Mouse (Mus musculus) T-helper 2 cell (primary cell): Measurements from ENCODE around the gene Tmem158.

Experiments
- in situ Hi-C: fragments of 300-600 bp; cut with MboI, MseI; formaldehyde crosslinking; loops from one replicate; pipeline ENCODE4 v1.15.1; 2025; ENCODE audit warnings: high pct_unique_total_duplicates

The Tmem158 gene

DNA sequence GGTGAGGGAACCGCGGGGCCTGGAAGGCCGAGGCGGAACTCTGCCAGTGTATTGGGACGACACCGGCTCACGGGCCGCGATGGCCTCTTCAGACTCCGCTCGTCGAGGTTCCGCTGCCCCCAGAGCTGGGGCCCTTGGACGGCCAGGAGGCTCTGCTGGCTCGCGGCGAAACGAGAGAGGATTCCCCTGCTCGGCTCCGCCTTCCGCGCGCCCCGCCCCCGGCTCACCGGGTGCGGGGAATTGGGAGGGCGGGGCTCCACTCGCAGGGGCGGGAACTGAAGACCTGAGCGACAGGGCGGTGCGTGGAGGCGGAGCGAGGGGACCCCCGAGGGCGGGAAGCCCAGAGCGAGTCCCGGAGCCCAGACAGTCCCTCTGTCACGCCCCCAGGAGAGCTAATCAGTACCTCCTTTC lies at the start of gene Tmem158:
Gene Tmem158 (minus strand): TSS at position 154 of the 411 bp plus-strand sequence.
- in situ Hi-C loops, result no loop called here

GRCm38 (mm10) chr9:123309685-123310365 lies 49.3 kb upstream of the Tmem158 start:
- in situ Hi-C loops, result no loop called here

DNA sequence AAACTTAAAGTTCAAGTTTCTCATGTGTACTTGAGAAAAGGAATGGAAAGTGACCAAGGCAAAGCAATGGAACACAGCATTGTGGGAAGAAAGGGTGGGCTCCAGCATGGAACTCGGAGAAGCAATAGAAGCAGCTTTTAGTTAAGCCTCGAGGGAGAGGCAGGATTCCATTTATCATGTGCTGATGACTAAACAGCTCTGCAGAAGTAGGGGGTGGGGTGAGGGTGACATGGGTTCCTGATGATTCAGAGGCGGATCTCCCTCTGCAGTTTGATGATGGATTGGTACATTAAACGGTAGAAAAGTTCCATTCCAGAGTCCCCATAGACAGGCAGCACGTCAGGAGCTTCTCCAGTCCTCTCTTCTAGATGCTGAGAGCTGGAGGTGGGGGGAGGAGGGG lies 48.5 kb upstream of the Tmem158 start:
- in situ Hi-C loops, result no loop called here

DNA sequence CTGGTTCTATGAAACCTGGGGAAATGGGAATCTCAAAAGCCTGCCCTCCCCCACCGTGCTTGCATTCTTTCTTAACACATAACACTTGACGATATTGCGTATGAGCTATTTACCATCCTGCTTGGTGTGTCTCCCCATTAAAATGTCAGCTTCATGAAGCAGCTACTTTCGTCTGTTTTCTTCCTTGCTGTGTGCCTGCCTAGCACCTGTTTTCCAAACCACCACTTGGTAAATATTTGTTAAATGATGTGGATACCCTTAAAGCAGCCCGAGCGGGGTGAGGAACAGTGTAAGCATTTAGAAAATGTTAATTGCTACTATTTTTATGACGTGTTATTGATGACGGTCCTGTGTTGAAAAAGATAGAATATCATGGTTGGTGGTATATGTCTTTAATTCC lies 44.4 kb upstream of the Tmem158 start:
- in situ Hi-C loops, result no loop called here

DNA sequence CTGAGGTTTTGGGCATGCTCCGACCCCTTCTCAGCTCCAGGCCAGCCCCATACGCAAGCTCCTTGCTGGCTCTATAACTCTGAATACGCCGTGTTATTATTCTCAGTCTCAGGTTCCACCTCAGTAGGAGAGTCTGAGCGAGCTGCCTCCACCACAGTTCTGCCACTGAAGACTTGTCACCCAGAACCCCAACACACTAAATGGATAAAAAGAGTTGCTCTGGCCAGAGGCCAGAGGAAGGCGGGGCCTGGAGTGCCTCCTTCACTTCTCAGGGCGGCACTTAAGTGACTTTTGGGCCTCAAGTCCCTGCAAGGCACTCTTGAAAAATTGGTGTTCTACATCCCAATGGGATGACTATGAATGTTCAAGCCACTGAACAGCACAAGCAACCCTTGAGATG lies 43.4 kb upstream of the Tmem158 start:
- in situ Hi-C loops, result no loop called here

GRCm38 (mm10) chr9:123302759-123303313 lies 42.3 kb upstream of the Tmem158 start:
- in situ Hi-C loops, result no loop called here

GRCm38 (mm10) chr9:123297862-123298261 lies 37.3 kb upstream of the Tmem158 start:
- in situ Hi-C loops, result no loop called here

GRCm38 (mm10) chr9:123296229-123296628 lies 35.7 kb upstream of the Tmem158 start:
- in situ Hi-C loops, result no loop called here

DNA sequence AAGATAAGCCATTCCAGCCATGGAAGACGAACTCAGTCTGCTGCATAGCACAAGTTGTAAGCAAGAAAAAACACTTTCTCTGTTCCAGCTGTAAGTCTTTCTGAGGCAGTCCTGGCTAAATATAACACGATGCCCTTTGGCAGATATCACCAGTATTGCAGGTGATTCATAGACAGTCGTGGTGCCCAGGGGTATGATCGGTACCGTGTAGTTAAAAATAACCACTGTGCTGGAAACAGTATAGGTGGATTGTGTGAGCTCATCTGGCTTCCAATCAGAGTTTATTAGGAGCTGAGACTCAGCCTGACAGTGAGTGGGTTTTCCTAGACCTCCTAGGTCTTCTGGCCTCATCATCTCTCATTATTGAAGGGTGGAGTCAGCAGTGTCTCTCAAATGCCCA lies 34.0 kb upstream of the Tmem158 start:
- in situ Hi-C loops, result no loop called here

DNA sequence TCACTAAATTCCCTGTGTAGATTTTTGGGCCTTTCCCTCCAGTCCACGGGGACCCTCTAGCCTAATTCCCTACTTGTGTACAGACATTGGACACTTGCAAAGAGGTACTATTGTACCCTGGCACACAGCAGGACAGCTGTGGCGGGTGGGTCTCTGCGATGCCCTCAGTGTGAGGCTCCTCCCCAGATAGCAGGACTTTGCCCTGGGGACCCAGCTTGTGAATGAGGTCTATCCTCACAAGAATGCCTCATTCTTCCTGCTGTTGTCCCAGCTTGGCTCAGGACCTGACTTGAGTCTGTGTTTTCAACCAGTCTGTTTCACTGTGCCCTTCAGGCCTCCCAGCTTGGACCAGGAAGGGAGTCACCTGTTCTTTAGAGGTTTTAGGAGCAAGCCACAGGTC lies 27.8 kb upstream of the Tmem158 start:
- in situ Hi-C loops, result no loop called here

DNA sequence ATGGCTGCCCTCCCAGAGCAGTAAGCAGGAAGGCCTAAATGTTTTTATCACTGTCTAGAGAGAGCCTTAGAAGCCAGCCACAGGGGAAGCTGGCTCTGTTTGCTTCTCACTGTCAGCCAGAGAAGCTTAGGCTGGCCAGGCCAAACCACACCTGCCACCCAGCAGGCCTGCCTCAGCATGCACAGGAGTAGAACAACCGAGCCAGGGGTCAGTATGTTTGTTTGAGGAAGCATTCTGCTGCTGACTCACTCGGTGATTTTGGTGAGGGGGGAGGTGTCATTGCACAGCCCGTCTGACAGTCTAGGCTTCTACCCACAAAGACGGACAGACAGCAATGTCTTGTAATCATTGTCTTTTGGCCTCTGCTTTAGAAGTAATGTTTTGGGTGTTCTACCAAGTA lies 25.1 kb upstream of the Tmem158 start:
- in situ Hi-C loops, result no loop called here

GRCm38 (mm10) chr9:123280775-123281174 lies 20.2 kb upstream of the Tmem158 start:
- in situ Hi-C loops, result no loop called here

DNA sequence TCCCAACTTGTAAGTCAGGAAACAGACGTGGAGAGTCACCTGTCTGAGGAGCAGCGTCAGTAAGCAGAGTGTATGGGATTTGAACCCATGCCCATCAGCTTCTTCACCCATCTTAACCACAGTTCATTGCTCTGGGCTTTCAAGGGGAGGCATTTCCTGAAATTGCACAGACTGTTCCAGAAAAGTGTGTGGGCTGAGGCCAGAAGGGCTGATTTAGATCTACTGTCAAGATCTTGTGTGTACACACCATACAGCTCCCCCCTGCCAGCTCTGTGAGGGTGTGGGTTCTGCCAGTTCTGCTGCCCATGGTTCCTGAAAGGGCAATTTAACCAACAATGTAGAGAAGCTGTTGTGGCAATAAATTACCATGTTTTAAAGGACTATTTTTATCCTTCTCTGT lies 17.4 kb upstream of the Tmem158 start:
- in situ Hi-C loops, result loop anchor here (5.0 kb wide), 1 partner anchor 84 kb away; no protein-coding TSS in a partner anchor

DNA sequence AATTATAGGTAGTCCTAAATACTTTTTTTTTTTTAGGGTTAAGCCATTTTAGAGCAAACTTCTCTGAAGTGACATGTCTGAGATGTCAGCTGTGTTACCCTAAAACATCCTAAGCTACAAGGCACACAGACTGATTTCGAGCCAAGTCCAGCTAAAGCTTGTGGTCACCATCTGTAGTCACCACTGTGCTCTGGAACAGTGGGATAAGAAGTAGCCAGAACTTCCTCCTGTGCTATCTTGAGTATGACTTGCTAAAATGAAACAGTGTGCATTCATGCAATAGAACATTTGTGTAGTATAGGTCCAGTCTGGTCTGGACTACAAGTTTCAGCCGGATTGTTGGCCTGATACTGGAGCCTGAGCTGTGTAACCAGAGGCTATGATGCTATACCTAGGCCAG lies 14.8 kb upstream of the Tmem158 start:
- in situ Hi-C loops, result loop anchor here (5.0 kb wide), 1 partner anchor 87 kb away; no protein-coding TSS in a partner anchor

GRCm38 (mm10) chr9:123274674-123275073 lies 14.1 kb upstream of the Tmem158 start:
- in situ Hi-C loops, result loop anchor here (5.0 kb wide), 1 partner anchor 88 kb away; no protein-coding TSS in a partner anchor

DNA sequence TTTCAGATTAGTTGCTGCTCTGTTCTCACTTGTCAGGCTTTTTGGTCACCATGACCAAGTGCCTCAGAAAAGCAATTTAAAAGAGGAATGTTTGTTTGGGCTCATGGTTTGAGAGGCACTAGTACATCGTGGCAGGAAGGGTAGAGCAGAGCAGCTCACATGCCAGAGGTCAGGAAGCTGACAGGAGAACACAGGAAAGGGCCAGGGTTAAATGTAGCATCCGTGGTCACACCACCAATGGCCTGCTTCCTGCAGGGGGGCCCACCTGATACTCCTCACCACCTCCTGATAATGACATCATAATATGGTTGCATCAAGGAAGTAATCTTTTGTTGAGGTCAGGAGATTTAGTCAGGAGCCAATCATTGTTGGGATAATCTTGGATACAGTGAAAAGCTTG lies 13.3 kb upstream of the Tmem158 start:
- in situ Hi-C loops, result no loop called here

- in situ Hi-C loops, result no loop called here
Observed at GRCm38 (mm10) chr9:123271552-123271951, 11.0 kb upstream of the Tmem158 start.

DNA sequence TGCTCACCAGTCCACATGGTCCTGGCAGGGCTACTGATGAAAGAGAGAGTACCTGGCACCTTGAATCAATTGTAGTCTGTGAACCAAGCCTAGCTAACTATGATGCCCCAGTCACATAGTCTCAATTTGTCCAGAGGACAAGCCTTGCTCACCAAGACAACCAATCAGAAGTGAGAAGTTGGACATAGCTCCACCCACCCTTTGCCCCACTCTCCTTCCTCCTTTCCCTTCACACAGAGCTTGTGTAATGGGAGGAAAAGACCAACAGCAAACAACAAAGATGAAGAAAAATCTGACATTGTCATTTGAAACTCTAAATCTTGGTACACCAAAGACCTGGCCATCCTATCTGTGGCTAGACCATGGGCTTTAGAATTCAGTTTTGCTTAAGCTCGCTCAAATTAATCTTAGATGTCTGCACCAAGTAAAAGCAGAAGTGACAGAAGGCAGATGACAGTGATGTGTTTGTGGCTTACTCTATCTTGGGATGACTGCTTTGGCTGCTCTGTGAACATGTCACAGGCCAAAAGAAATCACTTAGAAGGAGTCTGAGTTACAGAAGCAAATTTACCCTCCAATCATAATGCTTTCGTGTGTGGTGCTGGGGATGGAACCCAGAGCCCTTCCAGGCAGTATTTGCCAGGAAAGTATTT lies 9.5 kb upstream of the Tmem158 start:
- in situ Hi-C loops, result no loop called here

GRCm38 (mm10) chr9:123259896-123260610 lies 511 bp downstream of the Tmem158 start:
- in situ Hi-C loops, result loop anchor here (5.0 to 10.0 kb wide), 3 partner anchors 105 to 1115 kb away; partner anchors contain the start of gene Lars2

- in situ Hi-C loops, result loop anchor here (5.0 to 10.0 kb wide), 3 partner anchors 105 to 1115 kb away; partner anchors contain the start of gene Lars2
Observed at GRCm38 (mm10) chr9:123259461-123259895, 1.1 kb downstream of the Tmem158 start.

- in situ Hi-C loops, result loop anchor here (5.0 to 10.0 kb wide), 3 partner anchors 106 to 1114 kb away; partner anchors contain the start of gene Lars2
Observed at GRCm38 (mm10) chr9:123258796-123259195, 1.8 kb downstream of the Tmem158 start.

GRCm38 (mm10) chr9:123255736-123256135 lies 4.8 kb downstream of the Tmem158 start:
- in situ Hi-C loops, result loop anchor here (5.0 to 10.0 kb wide), 3 partner anchors 109 to 1111 kb away; partner anchors contain the start of gene Lars2
